Mouse (Mus musculus) monocyte, adult 5-6 weeks (primary cell): ENCODE data around the gene Slc22a26. TPM values are rescaled to one million over a fixed set of nuclear protein-coding genes. Genes with fewer than 3 reads are reported as not detected.
"Not testable (repeated sequence)": the region's sequence is repeated elsewhere in the genome, so short reads cannot be mapped to it uniquely, and the experiment has no call there.

ENCODE experiments used
- ATAC-seq: fragments of 153-309, 156-312 bp; replicated peaks from 2 replicates; pipeline ENCODE4 v1.8.0; 2017; ENCODE audit warnings: mild to moderate bottlenecking; ENCODE audit not compliant: low TSS enrichment, insufficient number of reproducible peaks, severe bottlenecking, poor library complexity, low FRiP score
- total RNA-seq: library from RNA; stranded (forward); fragments of 200-1000, 200-491, 200-594 nt; gene quantifications from 3 replicates; pipeline ENCODE4 v1.2.3, GENCODE M21; 2017

The Slc22a26 gene
- not detected in 3 replicates for total RNA-seq

GRCm38 (mm10) chr19:7802571-7802970 lies at the start of gene Slc22a26:
Gene Slc22a26, minus strand, starts transcription at chr19:7802667.
- no peak for ATAC-seq

- ATAC-seq, result no peak
Observed at GRCm38 (mm10) chr19:7829851-7830250, 27.4 kb upstream of the Slc22a26 start.

DNA sequence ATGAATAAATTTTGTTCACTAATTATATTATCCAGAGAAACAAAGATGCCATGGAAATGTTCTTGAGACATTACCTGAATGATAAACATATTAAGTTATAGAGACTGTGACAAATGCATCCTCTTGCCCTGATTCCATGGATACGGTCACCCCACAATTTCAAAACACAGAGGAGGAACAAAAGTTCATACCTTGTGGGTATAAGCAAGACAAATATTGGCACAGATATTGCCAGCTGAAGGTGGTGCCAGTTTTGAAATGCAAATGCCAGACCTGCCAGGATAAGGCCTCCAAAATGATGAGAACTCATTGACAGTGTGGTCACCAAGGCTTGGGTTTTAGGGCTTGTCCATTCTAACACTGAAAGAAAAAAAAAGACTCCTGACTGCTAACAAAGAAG lies 11.9 kb downstream of the Slc22a26 start:
- ATAC-seq, result no peak

DNA sequence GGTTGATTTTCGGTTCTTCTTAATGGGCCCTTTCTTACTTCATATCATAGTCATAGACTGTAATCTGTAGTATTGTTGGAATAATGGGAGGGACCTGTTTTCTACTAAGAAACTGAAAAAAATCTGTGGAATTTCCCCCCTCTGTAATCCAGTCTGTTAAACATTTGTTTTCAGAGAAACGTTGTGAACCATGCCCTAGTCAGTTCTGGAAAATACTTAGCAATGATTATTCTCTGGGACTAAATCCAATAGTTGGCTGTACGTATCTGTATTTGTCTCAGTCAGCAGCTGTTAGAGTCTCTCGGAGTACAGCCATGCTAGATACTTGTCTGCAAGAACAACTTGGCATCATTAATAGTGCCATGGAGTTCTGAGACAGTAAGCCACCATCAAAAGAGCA lies 27.2 kb downstream of the Slc22a26 start:
- ATAC-seq, result no peak

- ATAC-seq, result no peak
Observed at GRCm38 (mm10) chr19:7766124-7766523, 36.3 kb downstream of the Slc22a26 start.

- ATAC-seq, result no peak
Observed at GRCm38 (mm10) chr19:7765599-7765998, 36.9 kb downstream of the Slc22a26 start.

DNA sequence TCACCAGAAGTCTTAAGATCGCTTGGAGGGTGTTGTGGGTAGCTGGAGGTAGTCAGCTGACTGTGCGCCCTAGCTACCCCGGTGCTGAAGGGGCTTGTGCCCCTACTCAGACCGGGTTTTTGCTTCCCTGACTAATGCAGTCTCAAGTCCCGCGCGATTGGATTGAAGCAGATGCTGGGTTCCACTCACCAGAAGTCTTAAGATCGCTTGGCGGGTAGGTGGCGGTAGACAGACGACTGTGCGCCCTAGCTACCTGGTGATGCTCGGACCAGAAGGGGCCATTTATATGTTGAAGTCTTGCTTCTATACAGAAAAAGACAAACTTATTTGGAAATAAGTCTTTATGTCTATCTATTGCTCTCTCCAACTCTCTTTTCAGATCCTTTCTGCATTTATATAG lies 49.1 kb downstream of the Slc22a26 start:
- not testable (repeated sequence) for ATAC-seq

Other genes starting within 250 kb of the Slc22a26 start
- gene Pla2g16, start 245.2 kb downstream of the Slc22a26 start, total RNA-seq, result 42.1 to 80.1 TPM (median 51.4 TPM) in 3 replicates
- gene Lgals12, start 195.5 kb downstream of the Slc22a26 start, total RNA-seq, result not detected in 3 replicates
- 0.96 to 1.3 TPM in 2 of 3 replicates, not detected in the other for gene Hrasls5, start 190.1 kb downstream of the Slc22a26 start, total RNA-seq
- not detected in 3 replicates for gene Slc22a19, start 91.4 kb downstream of the Slc22a26 start, total RNA-seq
- not detected in 3 replicates for gene Slc22a27, start 163.4 kb upstream of the Slc22a26 start, total RNA-seq